Mouse (Mus musculus): Measurements from ENCODE around the gene Sprtn.

Sprtn gene

DNA sequence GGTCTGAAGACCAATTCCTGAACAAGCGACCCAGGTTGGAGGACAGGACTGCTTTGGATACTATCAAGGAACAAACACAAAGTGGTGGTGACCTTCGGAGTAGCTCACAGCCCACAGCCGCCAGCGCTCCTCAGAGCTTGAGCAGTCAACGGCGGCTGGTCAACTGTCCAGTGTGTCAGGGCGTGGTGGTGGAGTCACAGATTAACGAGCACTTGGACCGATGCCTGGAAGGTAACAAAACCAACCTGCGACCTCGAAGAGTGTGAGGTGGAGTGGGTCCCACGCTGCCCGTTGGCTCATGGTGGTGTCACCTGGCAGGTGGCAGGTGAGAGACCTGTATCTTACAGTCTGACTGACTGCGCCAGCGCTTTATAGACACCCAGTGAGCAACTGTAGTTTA is 5.5 kb downstream of the Sprtn start:
- no peak for DNase-seq (ENCODE audit: low read depth, low spot score)

- no peak for DNase-seq (ENCODE audit: low read depth, low spot score)
These were observed 7.8 kb downstream of the Sprtn start for GRCm38 (mm10) chr8:124905482-124905881.

DNA sequence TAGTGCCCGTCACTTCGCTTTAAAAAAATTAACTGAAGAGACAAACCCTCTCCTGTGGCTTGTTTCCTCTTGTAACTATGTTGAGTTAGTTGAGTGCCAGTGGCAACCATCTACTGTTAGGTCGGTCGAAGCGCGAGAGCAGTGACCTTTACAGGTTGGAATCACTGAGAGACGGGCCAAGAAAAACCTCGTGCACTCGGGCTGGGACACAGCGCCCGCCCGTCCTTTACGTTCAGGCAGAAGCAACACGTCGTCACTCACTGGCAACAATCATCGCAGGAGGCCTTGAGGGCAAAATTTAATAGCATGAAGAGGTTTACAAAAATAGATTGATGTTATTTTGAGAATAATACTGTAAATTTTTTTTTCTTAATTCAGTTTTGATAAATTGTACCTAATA is 12.2 kb downstream of the Sprtn start:
- no peak for DNase-seq (ENCODE audit: low read depth, low spot score)

GRCm38 (mm10) chr8:124910349-124910748 is 12.7 kb downstream of the Sprtn start:
- DNase-seq (ENCODE audit: low read depth, low spot score), result no peak

GRCm38 (mm10) chr8:124911938-124912872 is 14.5 kb downstream of the Sprtn start:
- DNase-seq (ENCODE audit: low read depth, low spot score), result no peak

DNA sequence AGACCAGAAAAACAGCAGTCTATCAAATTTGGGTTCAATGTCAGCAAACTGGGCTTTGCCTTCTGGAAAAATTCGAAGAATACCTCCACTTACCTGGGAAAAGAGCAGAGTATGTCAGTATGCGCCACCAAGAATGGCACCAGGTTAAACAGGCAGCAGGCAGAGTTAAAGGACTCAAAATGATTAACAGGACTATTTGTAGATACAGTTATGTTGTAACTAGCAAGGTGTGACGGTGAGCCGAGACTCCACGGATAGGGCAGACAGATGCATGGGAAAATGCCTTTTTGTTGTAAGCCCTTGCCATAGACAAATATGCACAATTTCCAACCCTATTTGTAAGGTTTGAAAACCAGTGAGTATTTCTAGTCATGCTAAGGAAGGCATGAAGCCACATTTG is 16.4 kb downstream of the Sprtn start:
- DNase-seq (ENCODE audit: low read depth, low spot score), result no peak

- no peak for DNase-seq (ENCODE audit: low read depth, low spot score)
These were observed 20.2 kb downstream of the Sprtn start for GRCm38 (mm10) chr8:124917741-124918484.

DNA sequence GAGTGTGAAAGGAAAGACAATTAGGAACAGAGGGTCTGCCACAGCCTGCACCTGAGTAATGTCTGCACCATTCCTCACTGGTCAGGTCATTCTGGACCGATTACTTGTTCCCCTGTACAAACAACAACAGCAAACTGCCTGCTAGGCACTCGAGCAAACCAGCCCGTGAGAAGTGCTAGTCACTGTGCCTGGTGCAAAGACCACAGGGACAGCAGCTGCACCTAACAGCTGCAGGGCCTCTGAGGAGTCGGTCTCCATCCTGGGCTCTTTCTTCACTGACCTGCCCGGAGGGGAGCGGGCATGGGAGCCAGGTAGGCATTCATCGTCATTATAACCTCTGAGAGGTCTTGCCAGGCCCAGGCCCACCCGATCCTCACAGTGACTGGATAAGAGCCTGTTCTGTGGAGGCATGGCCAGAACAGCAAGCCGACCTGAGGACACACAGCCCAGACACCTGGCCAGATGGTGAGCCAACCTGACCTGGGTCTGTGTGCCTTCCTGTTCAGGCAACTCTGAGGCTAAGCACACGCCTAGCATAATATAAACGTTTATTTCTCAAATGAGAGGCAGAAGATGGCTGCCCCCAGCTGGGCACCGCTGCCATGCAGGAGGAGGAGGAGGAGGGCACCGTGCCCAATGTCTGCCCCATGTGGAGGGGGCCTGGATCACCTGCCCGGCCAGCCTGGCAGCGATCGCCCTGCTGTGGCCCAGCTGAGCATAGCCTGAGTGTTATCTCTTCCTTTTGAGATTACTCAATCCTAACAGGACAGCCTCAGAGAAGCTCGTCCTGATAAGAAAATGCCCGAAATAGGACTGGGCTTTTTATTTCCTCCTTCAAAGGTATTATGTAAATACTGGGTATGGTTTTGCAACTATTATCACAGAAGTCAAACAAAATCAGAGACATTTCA is 23.9 kb downstream of the Sprtn start:
- no peak for DNase-seq (ENCODE audit: low read depth, low spot score)

- no peak for DNase-seq (ENCODE audit: low read depth, low spot score)
These were observed 24.9 kb downstream of the Sprtn start for GRCm38 (mm10) chr8:124922490-124923089.

DNA sequence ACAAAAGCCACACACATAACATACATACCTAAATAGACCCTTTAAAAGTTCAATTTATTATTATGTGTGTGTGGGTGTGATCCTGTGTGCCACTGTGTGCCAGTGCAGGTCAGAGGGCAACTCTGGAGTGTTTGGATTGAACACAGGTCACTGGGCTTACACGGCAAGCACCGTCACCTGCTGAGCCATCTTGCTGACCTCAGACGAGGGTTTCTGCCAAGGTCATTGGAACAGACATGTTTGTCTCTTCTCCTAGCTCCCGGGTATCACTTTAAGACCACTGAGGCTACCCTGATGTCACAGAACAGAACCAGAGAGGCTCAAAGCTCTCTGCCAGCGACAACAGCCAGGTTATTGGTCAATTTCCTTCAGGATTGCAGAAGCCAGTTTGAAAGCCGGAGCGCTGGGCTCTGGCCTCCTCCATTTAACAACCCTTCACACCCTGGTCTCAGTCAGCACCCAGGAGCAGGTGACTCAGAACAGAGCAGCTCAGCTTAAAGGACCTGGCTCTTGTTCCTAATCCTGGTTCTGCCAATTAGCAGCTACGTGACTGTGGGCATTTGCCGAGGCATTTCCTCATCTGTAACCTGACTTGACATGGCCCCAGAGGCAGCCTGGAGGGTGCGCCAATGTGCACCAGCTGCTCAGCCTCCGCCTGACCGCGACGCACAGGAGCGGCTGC is 26.4 kb downstream of the Sprtn start:
- DNase-seq (ENCODE audit: low read depth, low spot score), result no peak

GRCm38 (mm10) chr8:124925544-124926266 is 28.0 kb downstream of the Sprtn start:
- no peak for DNase-seq (ENCODE audit: low read depth, low spot score)

DNA sequence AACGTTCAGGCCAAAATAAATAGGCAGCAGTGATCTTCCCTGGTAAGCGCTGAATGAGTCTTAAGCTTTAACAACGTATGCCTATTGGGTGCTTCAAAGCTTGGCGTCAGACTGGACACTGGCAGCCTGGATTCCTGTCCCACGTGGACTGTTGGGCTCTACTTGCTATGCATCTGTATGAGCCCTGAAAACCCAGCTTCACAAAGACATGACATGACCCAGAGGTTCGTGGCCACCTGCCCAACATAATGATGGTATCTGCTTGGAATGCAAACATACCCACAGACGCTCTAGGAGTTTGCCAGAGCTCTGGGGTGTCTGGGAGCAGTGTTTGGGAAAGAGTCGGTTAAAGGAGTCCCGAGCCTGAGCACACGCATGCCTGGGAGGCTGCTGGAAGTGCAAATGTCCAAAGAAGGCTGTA is 28.7 kb downstream of the Sprtn start:
- DNase-seq (ENCODE audit: low read depth, low spot score), result no peak

GRCm38 (mm10) chr8:124929006-124929405 is 31.3 kb downstream of the Sprtn start:
- DNase-seq (ENCODE audit: low read depth, low spot score), result no peak

DNA sequence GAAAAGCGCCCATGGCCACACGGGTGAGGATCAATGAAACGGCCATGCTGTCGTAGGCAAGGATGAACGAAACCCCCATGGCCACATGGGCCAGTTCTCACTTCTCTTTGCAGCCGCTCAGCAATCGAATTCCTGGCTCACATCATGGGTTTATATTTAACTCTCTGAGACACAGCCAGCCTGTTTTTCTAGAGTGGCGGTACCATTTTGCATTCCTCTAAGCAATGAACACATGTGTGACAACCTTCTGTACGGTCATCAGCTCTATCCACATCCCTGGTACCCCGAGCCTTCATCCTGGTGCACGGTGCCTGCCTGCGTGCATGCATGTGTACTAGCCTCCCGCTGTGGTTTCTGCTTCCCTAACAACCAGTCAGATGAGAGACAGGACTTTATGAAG is 32.4 kb downstream of the Sprtn start:
- no peak for DNase-seq (ENCODE audit: low read depth, low spot score)

DNA sequence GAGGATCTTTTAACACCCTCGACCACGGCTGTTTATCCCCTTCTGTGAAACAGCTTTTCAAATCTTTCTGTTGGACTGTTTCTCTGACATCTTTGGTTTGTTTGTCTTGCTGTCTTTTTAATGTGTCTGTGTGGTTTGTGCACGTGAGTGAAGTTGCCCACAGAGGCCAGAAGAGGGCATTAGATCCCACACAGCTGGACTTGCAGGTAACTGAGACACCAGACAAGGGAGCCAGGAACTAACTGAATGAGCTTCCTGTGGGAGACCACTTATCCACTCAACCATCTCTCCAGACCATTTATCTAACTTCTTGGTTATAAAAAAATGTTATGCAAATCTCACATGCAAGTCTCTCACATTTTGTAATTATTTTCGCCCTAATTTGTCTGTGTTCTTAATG is 33.0 kb downstream of the Sprtn start:
- no peak for DNase-seq (ENCODE audit: low read depth, low spot score)

DNA sequence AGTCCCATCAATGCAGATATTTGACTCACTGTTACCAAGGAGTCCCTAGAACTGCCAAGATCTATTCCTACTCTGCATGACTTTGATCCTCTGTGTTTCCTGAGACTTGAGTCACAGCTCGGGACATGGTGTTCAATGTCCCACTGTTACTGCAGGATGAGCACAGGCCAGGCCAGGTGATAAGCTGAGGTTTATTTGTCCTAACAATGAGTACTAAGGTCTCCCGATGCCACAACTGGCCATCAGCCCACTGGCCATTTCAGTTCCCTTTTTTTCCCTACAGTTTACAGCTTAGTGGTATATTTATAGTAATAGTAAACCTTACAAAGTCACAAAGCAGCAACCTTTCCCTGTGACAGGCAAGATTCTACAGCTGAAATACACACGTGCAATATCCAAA is 34.7 kb downstream of the Sprtn start:
- no peak for DNase-seq (ENCODE audit: low read depth, low spot score)

DNA sequence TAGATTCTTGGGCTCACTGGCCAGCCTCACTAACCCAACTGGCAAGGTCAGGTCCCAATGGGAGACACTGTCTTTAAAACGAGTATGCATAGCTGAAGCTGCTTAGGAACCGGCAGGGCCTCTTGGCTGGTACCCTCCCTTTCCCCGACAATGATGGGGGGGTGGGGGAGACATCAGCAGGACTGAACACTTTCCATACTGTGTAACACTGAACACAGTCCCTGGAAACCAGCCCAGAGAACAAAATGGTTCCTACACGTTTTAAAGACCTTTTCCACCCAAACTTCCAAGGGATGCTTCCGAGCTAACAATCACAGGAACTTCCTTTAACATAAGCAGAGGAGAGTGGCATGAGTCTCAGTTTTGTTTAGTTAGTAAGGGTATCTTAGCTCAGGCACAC is 37.4 kb downstream of the Sprtn start:
- DNase-seq (ENCODE audit: low read depth, low spot score), result no peak

DNA sequence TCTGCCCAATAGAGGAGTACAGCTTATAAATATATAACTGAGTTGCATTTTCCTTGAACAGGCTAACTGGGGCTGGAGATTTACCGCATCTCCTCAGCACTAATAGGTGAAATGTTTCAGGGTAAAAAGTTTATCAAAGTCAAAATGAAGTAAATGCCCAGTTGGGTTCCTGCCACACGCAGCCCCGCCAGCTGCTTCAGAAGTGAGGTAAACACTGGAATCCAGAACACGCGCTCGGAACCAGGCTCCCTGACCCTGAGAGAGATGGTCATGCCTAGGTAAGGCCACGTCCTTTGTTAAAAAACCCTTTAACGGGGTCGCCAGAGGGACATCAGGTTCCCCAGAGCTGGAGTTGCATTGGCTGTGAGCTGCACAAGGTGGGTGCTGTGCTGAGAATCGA is 39.0 kb downstream of the Sprtn start:
- no peak for DNase-seq (ENCODE audit: low read depth, low spot score)

GRCm38 (mm10) chr8:124937293-124937692 is 39.6 kb downstream of the Sprtn start:
- DNase-seq (ENCODE audit: low read depth, low spot score), result no peak

GRCm38 (mm10) chr8:124943801-124944200 is 46.1 kb downstream of the Sprtn start:
- no peak for DNase-seq (ENCODE audit: low read depth, low spot score)

All from c-Kit-negative CD71-positive TER-119-positive erythroid progenitor cells, embryonic 14.5 days (primary cell).